Mouse (Mus musculus) lung, postnatal 10 days (tissue): ENCODE measurements around the gene Slc2a9.

Experiments used
- DNase-seq: peaks from one replicate; pipeline ENCODE4 v3.0.0; 2021

Slc2a9 gene

GRCm38 (mm10) chr5:38366650-38367470 lies 136.1 kb downstream of the Slc2a9 start:
- DNase-seq: peak; percentile 49

GRCm38 (mm10) chr5:38365521-38365920 lies 137.4 kb downstream of the Slc2a9 start:
- DNase-seq: no peak

- no peak for DNase-seq
Measured at GRCm38 (mm10) chr5:38364396-38364795, 138.5 kb downstream of the Slc2a9 start.

GRCm38 (mm10) chr5:38359716-38360115 lies 143.2 kb downstream of the Slc2a9 start:
- DNase-seq: no peak

GRCm38 (mm10) chr5:38356927-38357326 lies 146.0 kb downstream of the Slc2a9 start:
- no peak for DNase-seq

- no peak for DNase-seq
Measured at GRCm38 (mm10) chr5:38350351-38350929, 152.5 kb downstream of the Slc2a9 start.

- DNase-seq: peak; percentile 35
Measured at GRCm38 (mm10) chr5:38346646-38347432, 156.1 kb downstream of the Slc2a9 start.

- DNase-seq: no peak
Measured at GRCm38 (mm10) chr5:38343101-38343500, 159.8 kb downstream of the Slc2a9 start.

GRCm38 (mm10) chr5:38334582-38334981 lies 168.4 kb downstream of the Slc2a9 start:
- DNase-seq: no peak

- no peak for DNase-seq
Measured at GRCm38 (mm10) chr5:38333381-38333780, 169.6 kb downstream of the Slc2a9 start.

GRCm38 (mm10) chr5:38318966-38319786 lies 183.8 kb downstream of the Slc2a9 start, which contains the start of gene Drd5:
Gene Drd5 (plus strand): TSS chr5:38319367.
- no peak for DNase-seq

- no peak for DNase-seq
Measured at GRCm38 (mm10) chr5:38309795-38310194, 193.1 kb downstream of the Slc2a9 start.

GRCm38 (mm10) chr5:38308873-38309272 lies 194.1 kb downstream of the Slc2a9 start:
- peak; percentile 61 for DNase-seq

GRCm38 (mm10) chr5:38307255-38308101 lies 195.5 kb downstream of the Slc2a9 start:
- peak; percentile 91 for DNase-seq

GRCm38 (mm10) chr5:38305241-38305640 lies 197.7 kb downstream of the Slc2a9 start:
- no peak for DNase-seq

GRCm38 (mm10) chr5:38302651-38303050 lies 200.3 kb downstream of the Slc2a9 start:
- DNase-seq: no peak

GRCm38 (mm10) chr5:38301761-38302411 lies 201.1 kb downstream of the Slc2a9 start:
- DNase-seq: no peak
